Mouse (Mus musculus) megakaryocyte-erythroid progenitor cell, adult 5-6 weeks (primary cell): Measurements from ENCODE around the gene Osgin1. TPM values are rescaled to one million over a fixed set of nuclear protein-coding genes. Genes with fewer than 3 reads are reported as not detected.

Experiments
- ATAC-seq: replicated peaks from 2 replicates; pipeline ENCODE4 v1.8.0; 2016; ENCODE audit warnings: mild to moderate bottlenecking, inconsistent platforms; ENCODE audit not compliant: severe bottlenecking, poor library complexity, low FRiP score, low TSS enrichment
- total RNA-seq, 2 experiments: library from RNA; stranded (forward) in 1 of 2; stranded (reverse) in 1 of 2; fragments of 200-1000, 215-1000 nt in 1 of 2; fragments of >200 nt in 1 of 2; fragmentation: Nextera tagmentation in 1 of 2; gene quantifications; 2 replicates each; pipeline ENCODE4 v1.2.3; 2014 to 2017

The Osgin1 gene
- total RNA-seq (2014; fragmentation: Nextera tagmentation): 0.15 TPM in 1 of 2 replicates, not detected in the other
- total RNA-seq (2017): not detected in 2 replicates

DNA sequence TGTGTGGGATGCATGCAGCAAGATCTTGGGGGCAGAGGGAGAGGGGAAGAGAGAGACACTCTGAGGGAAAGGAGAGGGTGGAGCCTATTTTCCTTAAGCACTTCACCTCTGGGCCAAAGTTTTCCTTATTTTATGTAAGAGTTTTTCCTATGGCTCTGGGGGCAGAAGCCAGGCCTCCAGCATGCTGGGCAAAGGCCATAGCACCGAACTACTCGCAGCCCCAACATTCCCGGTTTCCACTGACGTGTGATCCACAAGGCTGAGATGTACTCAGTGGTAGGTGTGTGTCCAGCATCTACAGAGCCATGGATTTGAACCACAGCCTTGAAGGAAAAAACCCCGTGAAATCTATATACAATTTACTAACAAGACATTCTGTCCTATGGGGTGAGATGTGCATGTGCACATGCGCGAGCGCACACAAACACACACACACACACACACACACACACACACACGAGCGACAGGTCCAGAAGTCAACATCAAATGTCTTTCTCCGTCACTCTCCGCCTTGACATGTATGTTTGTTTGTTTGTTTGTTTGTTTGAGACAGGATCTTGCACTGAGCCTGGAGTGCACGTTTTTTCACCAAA is at the start of gene Osgin1:
Osgin1 (plus strand) TSS at position 543 of the 593 bp plus-strand sequence.
- ATAC-seq: no peak

DNA sequence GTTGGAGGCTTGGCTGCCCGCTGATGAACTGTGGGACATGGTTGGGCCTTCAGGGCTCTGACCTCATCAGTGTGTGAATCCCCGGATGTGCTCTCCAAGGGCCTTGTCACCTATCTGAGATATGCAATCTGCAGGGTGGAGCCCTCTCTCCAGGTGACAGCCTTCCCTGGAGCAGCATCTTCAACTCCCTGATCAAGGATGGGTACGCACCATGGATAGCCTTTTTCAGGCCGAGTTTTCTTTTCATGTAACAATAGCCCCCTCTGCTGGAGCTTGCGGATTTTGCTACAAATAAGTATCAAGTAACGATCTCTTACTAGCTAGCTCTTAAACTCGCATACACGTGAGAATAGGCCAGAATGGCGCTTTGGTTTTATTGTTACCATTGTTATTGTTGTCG is 49.4 kb upstream of the Osgin1 start:
- peak; percentile 77 for ATAC-seq

DNA sequence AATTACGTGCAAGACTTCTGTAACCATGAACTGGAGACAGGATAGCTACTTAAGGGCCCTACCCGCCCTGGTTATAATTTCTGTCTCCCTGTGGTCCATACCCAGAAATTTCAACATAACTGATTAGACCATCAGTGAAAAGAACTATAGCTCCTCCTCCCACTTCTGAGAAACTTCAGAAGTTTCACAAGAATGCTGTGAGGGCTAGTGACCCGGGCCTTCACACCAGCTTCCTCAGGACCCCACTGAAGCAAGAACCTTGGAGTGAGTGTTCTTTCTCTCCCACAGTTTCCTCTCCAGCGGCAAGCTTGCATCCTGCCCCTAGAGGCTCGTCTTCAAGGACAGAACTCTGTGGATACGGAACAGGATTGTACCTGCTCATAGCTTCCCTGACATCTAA is 48.1 kb upstream of the Osgin1 start:
- ATAC-seq: no peak

DNA sequence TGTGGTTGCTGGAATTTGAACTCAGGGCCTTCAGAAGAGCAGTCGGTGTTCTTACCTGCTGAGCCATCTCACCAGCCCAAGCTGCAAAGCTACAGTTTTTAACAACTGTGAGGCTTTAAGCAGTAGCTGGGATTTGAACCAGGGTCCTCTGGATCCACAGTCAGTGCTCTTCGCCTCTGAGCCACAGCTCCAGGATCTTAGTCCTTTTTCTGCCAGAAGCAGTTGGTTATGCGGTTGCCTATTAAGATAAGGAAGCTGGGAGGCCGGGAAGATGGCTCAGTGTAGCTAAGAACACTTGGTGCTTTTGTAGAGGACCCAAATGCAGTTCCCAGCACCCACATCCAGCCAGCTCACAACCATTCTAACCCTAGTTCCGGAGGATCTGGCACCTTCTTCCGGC is 46.9 kb upstream of the Osgin1 start:
- ATAC-seq: no peak

DNA sequence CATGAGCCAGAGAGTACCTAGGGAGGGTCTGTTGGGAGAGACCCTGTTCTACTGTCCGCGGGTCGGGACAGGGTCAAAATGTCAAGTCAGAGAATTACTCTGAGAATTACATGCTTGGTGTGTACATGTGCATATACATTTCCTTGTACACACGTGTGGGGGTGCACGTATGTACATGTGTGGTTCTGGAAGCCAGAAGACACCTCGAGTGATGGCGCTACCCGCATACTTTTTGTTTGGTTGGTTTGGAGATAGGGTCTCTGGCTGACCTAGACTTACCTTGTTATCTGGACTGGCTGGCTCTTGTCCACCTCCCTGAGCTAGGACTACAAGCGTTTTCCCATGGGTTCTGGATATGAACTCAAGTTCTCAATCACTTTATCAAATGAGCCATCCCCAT is 39.8 kb upstream of the Osgin1 start:
- ATAC-seq: peak; percentile 5; the same call in 1 of the 2 replicates

DNA sequence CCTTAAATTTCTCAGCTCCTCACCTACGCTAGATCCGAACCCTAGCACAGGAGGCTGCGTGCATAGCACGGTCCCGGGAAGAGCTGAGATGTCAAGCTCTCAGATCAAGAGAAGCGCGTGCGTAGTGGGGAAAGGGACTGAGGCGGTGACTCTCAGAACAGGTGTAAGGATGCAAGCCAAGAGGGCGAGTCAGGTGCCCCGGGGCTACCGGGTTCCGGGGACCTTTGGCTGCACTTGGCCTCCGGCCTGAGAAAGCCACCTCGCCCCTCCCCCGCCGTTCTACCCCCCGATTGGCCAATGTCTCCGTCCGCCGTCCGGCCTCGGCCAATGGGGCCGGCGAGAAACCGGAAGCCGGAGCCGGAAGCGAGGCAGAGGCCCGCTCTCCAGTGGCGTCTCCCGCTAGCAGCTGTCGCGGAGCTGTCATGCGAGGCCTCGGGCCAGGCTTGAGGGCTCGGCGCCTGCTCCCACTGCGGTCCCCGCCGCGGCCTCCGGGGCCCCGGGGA is 39.3 kb upstream of the Osgin1 start, which contains the start of gene Mlycd:
Mlycd (plus strand) TSS at position 355 of the 503 bp plus-strand sequence.
- peak; percentile 96 for ATAC-seq

DNA sequence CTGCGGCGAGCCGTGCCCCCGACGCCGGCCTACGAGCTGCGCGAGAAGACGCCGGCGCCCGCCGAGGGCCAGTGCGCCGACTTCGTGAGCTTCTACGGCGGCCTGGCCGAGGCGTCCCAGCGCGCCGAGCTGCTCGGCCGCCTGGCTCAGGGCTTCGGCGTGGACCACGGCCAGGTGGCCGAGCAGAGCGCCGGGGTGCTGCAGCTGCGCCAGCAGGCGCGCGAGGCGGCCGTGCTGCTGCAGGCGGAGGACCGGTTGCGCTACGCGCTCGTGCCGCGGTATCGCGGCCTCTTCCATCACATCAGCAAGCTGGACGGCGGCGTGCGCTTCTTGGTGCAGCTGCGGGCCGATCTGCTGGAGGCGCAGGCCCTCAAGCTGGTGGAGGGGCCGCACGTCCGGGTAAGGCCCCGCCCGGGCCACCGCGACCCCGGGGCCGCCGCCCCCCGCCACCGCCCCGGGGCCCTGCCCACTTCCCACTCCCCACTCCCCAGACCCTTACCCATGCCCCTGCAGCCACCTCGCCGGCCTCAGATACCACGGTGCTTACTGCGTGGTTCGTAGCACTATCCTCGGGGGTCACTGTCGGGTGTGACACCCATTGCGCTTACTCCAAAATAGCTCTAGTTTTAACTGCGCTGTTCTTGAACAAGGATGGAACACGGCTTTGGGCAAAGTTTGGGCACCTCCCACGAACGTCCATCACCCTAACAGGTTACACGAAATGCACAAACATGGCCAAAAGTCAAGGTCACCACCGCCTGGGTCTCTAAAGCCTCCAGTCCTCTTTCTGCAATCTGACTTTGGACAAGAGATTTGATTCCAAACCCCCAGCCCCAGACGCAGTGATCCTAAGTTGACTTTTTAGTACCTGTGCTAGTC is 38.6 kb upstream of the Osgin1 start:
- ATAC-seq: no peak

DNA sequence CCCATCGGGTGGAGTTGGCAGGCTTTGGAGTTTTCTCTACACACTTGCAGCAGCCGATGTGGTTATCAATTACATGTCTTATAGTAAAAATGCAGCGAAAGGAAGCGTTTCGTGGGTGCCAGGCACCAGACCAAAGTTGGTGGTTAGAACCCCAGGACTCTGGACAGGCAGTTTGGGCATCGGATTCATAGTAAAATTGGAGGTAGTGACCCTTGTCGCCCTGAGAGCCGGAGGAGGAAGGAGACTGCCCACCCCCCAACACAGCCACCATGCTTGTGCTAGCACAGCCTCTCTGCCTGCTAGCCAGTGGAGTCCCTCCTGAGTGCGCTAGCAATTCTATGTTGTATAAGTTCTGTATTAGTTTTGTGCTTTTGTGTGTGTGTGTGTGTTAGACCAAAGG is 35.4 kb upstream of the Osgin1 start:
- no peak for ATAC-seq

DNA sequence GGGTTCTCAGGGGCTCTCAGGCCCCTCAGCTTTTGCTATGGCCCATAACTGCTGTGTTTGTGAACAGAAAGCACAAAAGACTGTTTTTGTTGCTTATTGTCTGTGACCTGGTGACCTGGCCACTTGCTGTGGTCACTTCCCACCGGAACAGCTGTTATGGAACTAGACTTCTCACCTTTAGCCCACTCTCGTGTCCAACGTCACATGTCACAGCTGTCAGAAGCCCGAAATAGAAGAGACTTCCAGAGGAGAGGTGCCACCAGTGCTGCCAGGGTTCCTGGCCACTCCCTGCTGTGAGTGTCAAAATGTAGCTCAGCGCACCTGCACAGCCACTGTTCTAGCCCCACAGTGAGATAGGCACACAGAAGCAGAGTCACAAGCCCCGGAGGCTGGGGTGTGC is 34.7 kb upstream of the Osgin1 start:
- ATAC-seq: no peak

DNA sequence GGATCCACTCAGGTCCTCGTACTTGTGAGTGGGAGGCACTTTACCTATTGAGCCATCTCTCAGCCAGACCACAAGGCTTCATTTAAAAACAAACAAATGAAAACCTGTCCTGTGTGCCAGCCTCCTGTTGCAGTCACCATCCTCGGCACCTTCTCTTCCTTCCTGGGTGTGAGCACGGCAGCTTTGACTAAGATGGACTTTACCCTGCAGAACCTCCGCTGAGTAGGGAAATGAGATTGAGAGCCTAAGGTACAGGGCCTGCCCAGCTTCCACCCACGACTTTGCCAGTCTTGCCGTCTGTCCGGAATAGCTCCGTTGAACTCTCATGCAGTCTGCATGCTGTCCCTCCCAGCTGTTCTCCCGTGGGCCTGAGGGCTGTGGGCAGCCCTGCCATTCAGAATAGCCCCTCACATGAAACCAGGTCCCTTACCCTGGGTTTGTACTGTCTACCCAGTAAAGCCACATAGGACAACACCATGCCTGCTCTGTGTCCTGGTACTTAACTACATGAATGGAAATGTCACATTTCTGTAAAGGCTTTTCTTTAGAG is 33.7 kb upstream of the Osgin1 start:
- ATAC-seq: no peak

DNA sequence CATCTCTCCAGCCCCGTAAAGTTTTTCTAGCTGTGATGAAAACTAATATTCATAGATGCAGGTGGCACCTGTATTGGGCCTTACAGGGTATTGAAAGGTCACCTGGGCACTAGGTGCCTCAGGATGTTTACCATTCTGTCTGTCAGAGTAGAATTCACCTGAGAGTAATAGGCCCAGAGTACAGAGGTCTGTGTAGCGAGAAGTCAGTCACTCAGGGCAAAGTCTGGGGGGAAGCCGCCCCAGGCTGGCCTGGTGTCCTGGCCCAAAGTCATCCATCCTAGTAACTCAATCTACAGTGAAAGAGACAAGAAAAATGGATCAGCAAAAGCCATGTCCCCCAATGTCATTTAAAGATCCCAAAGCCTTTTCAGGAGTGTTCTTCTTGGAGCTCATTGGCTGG is 33.0 kb upstream of the Osgin1 start:
- no peak for ATAC-seq

DNA sequence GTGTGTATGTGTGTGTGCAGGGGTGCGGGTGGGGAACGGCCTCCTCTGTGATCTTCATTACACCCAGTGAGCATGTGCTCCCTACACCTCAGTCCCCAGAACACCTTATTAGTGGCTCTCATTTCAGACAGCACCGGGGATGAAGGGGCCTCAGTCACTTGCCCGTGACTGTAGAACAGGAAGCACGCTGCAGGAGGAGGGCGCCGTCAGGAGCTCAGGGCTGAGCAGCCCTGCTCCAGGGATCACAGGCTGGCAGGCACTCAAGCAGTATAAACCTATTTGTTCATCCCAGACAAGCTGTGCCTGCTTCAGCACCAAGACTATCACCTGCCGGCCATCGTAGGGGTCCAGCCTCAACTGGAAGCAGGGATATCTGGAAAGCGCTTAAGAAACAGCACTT is 30.0 kb upstream of the Osgin1 start:
- no peak for ATAC-seq

DNA sequence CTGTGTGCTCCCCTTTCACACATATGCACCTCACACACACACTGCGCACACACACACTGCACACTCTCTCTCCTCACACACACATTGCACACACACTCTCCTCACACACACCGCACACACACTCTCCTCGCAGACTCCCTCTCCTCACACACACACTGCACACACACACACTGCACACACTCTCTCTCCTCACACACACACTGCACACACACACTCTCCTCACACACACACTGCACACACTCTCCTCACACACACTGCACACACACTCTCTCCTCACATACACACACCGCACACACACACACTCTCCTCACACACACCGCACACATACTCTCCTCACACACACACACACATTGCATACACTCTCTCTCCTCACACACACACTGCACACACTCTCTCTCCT is 29.3 kb upstream of the Osgin1 start:
- no peak for ATAC-seq

DNA sequence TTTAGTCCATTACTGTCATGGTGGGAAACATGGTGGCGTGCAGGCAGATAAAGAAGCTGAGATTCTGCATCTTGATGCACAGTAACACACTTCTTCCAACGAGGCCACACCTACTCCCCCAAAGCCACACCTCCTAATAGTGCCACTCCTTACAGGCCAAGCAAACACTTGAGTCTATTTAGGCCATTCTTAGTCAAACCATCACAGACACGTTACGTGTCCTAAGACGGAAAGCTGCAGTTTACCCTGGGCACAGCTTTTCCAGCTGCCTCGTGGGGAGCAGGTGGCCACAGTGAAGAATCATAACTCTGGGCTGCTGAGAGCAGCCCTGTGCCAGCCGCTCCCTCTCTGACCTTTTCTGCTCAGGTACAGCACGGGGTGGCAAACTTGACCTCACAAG is 25.6 kb upstream of the Osgin1 start:
- ATAC-seq: no peak

DNA sequence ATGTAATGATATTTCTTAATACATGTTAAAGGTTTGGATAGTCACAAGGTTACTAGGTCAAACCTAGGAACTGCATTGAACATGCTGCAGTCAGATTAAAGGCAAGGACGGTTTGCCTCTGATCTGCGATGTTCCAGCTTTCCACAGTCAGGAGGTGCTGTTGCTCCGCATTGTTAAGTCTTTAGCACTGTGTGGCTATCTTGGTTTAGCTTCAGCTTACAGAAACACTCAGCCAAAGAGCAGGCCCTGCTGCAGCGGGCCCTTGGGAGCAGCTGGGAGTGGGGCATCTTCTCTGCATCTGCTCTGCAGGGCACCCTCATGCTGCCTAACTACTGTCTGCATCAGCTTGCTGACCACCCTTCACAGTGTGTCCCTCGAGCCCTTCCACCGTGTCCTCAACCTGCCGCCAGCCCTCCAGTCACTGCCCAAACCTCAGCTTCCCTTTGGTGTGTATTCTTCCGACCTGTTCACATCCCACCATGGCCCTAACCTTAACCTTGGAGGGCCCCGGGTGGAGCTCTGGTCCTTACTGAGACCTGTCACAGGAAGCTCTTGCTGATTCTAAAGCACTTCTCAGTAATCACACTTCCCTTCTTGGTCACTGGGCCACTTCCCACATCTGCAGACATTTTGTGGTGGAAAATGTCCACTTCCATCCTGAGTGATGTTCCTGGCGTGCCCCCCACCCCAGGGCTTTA is 21.7 kb upstream of the Osgin1 start:
- peak; percentile 12 for ATAC-seq

DNA sequence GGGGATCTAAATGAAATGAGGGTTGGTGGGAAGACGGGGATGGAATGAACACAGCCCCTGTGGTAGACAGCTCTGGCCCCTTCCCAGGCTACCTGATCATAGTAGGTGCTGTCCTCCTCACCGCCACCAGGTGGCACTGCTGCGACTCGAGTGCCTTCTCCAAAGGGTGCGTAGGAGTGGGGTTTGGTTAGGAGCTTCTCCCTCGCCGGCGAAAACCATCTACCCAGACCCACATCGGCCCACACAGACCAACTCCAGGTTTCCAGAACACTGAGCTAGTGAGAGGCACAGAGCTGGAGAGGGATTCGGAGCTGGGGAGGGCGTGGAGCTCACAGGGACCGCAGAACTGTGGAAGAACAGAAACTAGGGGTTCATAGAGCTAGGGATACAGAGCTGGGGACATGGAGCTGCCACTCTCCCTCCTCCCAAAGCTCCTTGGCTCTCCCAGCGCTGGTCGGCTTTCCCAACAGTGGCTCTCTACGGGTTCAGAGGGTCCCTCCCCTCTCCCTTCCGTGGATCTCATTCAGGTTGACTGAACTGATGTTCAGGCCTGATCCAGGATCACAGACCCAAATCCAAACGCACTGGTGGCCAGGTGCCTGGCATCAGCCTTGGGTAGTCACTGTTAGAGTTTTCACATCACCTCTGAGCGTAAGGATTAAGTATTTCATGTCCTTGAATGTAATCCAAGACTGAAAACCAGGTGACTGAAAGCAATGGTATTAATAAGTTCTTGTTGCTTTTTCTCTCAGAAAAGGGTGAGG is 21.0 kb upstream of the Osgin1 start:
- ATAC-seq: peak; percentile 89

DNA sequence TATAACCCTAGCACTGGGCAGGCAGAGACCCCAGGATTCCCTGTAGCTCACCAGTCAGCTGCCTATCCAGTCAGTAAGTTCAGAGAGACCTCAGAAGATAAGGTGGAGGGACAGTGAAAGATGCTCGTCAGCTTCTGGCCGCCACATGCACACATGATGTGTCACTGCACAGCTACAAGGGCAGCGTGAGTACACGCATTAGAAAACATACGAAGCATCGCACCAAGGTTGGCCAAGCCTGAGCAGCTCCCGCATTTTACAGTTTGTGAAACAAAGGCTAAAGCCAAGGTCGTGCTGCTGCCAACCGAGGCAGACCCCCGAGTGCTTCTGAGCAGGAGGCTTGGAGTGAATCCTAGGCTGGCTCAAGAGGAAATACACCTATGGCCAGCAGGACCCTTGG is 20.3 kb upstream of the Osgin1 start:
- ATAC-seq: no peak

DNA sequence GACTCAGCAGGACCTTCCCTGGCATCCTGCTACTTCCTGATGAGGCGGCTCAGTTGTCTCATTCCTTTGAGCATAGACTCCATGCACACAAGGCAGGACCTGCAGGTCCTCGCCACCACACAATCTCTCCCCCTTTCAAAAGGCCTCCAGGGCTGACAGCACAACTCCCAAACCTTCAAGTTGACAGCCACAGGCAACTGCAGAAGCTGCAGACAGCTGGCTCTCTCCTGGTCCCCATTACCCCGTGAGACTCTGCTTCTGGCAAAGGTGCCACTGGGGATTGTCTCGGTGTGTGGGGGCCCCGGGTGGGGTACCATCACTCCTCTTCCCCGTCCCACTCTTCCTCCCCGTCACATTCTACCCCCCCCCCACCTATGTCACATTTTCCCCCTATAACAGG is 13.6 kb upstream of the Osgin1 start:
- ATAC-seq: no peak

DNA sequence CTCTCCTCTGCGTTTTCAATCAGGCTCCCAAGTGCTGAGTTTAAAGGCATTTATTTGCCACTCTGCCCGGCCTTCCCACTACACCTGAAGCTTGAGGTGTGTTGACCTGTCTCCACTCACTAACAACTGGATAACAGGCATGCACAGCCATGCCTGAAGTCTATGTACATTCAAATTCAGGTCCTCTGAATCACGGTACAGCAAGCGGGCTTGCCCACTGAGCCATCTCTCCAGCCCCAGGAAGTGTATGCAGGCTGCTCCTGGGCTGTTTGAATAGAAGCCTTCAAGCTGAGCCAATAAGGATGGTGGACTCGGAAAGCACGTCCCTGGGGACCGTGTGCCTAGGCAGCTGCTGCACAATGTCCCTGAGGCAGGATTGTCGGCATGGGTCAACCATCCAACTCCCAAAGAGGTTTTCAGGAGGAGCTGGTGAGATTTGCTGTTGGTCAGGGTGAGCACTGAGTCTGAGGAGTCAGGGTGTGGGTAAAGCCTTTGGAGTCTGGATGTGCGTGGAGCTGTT is 12.3 kb upstream of the Osgin1 start:
- ATAC-seq: no peak
